Mouse (Mus musculus) embryonic stem cell, embryonic (primary cell): ENCODE measurements around the gene Atl3.

Experiments
- CTCF ChIA-PET, 4 experiments: fragments of 300-600 bp in 2 of 4; fragments of 350-600 bp in 2 of 4; sonication (Branson Sonifier 250); formaldehyde crosslinking; loops; one replicate each; lab custom pipeline; 2022; ENCODE audit warnings: inconsistent platforms in 2 of 4; lab: Charles Lee
- POLR2A ChIA-PET, 4 experiments: fragments of 300-600 bp in 2 of 4; fragments of 350-600 bp in 2 of 4; sonication (Branson Sonifier 250); formaldehyde crosslinking; loops; one replicate each; lab custom pipeline; 2022; ENCODE audit warnings: antibody characterized with exemption in 4 of 4, inconsistent platforms in 1 of 4; lab: Charles Lee

Atl3 gene

DNA sequence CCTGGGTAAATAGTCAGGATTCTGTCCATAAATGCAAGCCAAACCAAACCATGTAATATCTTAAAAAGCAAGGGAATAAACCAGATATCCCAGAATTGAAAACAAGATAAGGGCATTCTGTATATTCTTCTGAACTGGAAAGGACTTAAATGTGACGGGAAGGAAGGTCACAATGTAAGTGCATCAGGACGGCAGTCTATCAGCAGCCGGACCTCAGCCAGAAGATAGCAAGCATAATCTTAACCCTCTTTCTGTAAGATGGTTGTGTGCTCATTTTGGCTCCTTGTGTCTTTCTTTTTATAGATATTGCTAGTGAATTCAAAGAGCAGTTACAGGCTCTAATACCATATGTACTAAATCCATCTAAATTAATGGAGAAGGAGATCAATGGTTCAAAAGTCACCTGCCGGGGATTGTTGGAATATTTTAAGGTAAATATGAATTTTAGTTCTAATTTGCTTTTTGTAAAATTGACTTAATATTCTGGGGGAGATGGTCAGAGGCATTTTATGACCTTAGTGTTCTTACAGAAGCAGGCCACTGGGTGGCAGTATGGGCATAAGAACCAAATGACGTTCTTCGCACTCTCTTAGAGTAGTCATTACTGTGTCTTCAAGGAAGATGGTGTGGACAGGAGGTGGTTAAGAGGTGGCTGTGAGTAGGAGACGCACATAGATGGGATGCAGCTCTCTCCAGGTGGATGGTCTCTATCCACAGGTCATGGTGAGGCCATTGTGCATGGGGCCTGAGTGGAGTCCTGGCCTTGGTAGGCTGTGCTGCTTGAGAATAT lies 35.0 kb downstream of the Atl3 start:
- POLR2A ChIA-PET, result no interaction called here

DNA sequence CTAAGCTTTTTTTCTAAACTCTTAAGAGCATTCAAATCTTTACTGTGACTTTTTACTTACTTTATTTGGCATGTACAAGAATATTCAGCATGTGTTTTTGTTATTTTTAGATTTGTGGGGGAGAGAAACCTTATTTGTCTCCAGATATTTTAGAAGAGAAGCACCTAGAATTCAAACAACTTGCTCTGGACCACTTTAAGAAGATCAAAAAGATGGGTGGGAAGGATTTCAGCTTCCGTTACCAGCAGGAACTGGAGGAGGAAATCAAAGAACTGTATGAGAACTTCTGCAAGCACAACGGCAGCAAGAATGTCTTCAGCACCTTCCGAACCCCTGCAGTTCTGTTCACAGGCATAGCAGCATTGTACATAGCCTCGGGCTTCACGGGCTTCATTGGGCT lies 38.1 kb downstream of the Atl3 start:
- POLR2A ChIA-PET, result interaction anchor here in 3 of 4 experiments (0.5 to 1.9 kb wide), 5 partner anchors 9 to 261 kb away, joined by 3 to 5 read pairs (median 5); no protein-coding TSS in a partner anchor
- CTCF ChIA-PET, result interaction anchor here (0.6 to 1.9 kb wide), 7 partner anchors 9 to 86 kb away, joined by 3 to 7 read pairs (median 4); no protein-coding TSS in a partner anchor

More for the DNA sequence above, 35.0 kb downstream of the Atl3 start:
- CTCF ChIA-PET, result interaction anchor here (0.6 to 3.0 kb wide), 12 partner anchors 17 to 619 kb away, joined by 3 to 10 read pairs (median 6); partner anchors contain the start of genes Prdx5 (in 1 of the 4) and Trmt112 (in 1 of the 4)

DNA sequence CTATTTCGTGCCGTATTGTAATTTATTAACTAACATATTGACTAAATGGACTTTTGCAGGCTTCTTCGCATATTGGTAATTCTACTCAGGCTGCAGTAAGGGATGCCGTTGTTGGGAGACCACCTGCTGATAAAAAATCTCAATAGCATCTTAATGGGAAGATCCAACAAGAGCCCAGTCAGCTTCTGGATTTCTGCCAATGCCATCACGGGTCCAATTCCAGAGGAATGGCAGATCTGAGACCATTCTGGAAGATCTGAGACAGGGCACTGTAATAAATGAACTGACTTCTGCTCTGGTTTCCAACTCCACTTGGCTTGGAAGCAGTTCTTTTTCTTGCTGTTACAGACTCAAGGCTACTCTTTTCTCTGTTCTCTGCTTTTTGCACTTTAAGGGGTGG lies 40.1 kb downstream of the Atl3 start:
- ChIA-PET CTCF (no interaction called here), POLR2A (interaction anchor here in 2 of 4 experiments (0.6 to 2.7 kb wide), 2 partner anchors 73 to 1052 kb away, joined by 4 to 13 read pairs; partner anchors contain the start of gene Lgals12 (in 1 of the 2))

DNA sequence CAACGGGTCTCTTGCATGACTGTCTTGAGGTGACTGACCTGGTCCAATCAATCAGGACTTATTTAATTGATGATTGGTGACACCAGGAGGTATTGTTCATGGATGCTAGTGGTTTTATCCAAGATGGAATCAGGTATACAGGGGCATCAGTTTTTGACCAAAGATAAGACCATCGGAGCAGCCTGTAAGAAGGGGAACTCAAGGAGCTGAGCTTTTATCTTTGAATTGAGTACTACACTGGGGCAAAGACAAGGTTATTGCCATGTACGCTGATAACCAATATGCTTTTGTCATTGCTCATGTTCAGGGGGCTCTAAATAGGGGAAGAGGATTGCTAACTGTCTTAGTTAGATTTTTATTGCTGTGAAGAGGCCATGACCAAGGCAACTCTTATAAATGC lies 55.1 kb downstream of the Atl3 start:
- CTCF ChIA-PET, result interaction anchor here in 3 of 4 experiments (0.6 to 1.2 kb wide), 4 partner anchors 26 to 353 kb away, joined by 3 to 12 read pairs (median 4); no protein-coding TSS in a partner anchor
- POLR2A ChIA-PET, result interaction anchor here in 2 of 4 experiments (1.0 to 2.6 kb wide), 6 partner anchors 9 to 40 kb away, joined by 3 to 8 read pairs (median 4); no protein-coding TSS in a partner anchor

DNA sequence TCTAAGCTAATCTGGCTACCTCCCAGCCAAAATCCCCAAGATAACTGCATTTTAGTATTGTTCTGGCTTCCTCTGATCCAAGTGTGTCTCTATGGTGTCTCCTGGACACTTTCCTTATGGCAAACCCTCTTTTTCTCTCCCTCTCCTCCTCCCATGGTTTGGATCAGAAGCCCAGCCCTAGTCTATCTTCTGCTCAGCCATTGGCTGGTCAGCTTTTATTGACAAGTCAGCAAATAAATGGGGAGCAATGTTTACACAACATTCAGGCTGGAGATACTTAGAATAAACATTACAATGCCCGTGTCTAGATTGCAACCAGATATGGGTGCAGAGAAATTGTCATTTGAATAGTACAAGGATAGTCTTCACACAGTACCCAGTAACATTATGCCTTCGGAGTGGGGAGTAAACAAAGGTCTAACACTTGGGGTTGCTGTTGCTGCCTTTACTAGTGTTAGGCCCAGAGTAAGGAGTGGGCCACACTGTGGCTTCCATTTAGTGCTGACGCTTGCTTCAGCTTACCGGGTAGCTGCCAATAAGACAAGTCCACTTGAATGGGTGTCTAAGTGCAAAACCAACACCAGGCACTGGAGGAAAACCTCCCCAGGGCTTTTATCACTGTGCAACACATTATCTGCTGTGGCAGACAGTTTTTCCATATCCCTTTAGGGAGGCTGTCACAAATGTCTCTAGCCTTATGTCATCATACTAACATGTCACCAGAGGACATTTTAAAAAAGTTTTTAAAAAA lies 57.9 kb downstream of the Atl3 start:
- CTCF ChIA-PET, result no interaction called here

DNA sequence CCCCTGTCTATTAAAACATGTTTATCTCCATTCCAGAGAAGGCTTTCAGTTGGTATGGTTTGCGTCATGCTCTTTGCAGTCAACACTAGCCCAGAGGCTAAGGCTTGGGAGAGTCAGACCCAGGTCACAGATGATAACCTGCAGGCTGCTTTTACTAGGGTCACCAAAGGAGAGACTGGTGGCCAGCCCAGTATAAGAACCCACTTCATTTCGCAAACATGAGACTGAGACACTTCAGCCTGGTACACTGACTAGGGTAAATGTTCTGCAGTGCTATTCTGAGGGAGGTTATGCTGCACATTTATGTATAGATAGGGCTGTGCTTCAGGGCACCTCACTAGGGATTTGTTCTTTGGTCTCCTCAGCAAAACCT lies 58.4 kb downstream of the Atl3 start:
- POLR2A ChIA-PET, result no interaction called here

More for the DNA sequence above, 57.9 kb downstream of the Atl3 start:
- POLR2A ChIA-PET, result interaction anchor here in 2 of 4 experiments (0.5 to 1.5 kb wide), 2 partner anchors 32 to 1140 kb away, joined by 3 to 4 read pairs; no protein-coding TSS in a partner anchor

DNA sequence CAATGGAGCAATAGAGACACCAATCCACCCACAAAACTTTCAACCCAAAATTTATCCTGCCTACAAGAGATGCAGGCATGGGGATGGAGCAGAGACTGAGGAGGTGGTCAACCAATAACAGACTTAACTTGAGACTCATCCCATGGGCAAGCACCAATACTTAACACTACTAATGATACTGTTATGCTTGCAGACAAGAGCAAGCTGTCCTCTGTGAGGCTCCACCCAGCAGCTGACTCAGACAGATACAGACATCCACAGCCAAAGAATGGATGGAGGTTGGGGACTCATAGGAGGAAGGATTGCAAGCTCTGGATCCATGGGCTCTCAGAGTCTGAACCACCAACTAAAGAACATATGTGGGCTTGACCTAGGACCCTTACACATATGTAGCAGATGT lies 59.6 kb downstream of the Atl3 start:
- POLR2A ChIA-PET, result interaction anchor here in 2 of 4 experiments (0.5 to 1.8 kb wide), 5 partner anchors 8 to 468 kb away, joined by 3 to 8 read pairs (median 3); partner anchors contain the start of gene Lgals12 (in 1 of the 2)
- CTCF ChIA-PET, result interaction anchor here in 2 of 4 experiments (0.6 to 1.2 kb wide), 3 partner anchors 42 to 49 kb away, joined by 3 to 7 read pairs (median 3); no protein-coding TSS in a partner anchor

More for the DNA sequence above, 58.4 kb downstream of the Atl3 start:
- CTCF ChIA-PET, result no interaction called here

DNA sequence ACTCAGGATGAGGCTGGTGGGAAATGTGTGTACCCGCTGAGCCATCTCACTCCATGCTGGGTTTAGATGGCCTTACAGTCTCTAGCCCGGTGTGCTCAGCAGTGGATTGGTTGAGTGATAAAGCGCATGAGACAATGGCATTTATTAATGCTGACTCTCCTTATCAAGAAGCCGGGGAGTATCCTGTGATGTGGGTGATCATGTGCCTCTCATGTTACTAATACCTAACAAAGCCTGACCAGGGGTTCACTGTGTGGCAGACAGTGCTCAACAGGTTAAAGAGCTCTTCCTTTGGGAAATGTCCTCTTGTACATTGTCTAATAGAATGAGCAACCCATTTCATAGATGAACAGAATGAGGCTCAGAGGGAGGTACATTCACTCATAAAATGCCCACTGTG lies 61.0 kb downstream of the Atl3 start:
- ChIA-PET CTCF (interaction anchor here in 1 of 4 experiments (0.8 kb wide), 1 partner anchor 21 kb away, joined by 6 read pairs; no protein-coding TSS in a partner anchor), POLR2A (interaction anchor here in 2 of 4 experiments (0.6 to 1.8 kb wide), 3 partner anchors 9 to 52 kb away, joined by 3 to 8 read pairs (median 3); partner anchors contain the start of gene Lgals12 (in 1 of the 2))

DNA sequence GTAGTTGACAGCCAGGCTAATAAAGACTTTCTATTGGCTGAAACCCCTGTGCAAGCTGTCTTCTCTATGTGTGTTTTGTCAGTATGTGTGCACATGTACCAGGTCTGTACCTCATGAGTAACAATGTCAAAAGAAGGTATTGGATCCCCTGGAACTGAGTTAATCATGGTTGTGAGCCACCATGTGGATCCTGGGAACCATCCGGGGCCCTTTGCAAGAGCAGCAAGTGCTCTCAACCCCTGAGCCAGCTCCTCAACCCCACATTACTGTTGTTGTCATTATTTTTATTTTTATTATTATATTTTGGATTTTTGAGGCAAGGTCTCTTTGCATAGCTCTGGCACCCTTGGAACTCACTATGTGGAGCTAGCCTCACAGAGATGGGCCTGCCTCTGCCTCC lies 62.8 kb downstream of the Atl3 start:
- ChIA-PET CTCF (interaction anchor here in 1 of 4 experiments (1.6 to 2.2 kb wide), 2 partner anchors 48 to 61 kb away, joined by 6 to 12 read pairs; no protein-coding TSS in a partner anchor), POLR2A (interaction anchor here in 3 of 4 experiments (0.5 to 2.8 kb wide), 13 partner anchors 10 to 1989 kb away, joined by 3 to 32 read pairs (median 4); partner anchors contain the start of genes Lgals12 (in 1 of the 3) and Slc3a2 (in 1 of the 3))

DNA sequence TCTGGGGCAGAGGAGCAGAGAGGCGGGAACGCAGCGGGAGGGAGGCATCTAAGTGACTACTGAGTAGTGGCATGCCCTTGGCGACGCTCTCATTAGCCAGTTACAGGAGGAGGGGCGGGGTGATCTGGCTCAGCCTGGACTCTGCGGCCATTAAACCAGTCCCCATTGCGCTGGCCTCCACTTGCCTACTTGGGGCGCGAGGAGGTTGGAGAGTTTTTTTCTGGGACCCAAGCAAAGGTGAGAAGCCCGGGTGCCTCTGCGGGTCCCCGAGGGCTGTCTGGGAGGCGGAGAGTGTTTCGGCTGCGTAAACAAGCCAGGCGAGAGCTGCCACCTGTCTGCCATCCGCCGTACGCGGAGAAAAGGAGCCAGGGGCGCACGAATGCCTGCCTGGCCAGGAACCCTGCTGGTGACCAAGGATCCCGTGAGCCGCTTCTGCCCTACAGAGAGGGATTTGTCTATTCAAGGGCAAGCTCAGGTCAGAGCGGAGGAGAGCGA lies 63.5 kb downstream of the Atl3 start, which contains the start of gene Pla2g16:
TSS of gene Pla2g16 (plus strand) at position 132 of the 495 bp plus-strand sequence.
- POLR2A ChIA-PET, result interaction anchor here in 3 of 4 experiments (0.6 to 2.8 kb wide), 30 partner anchors 9 to 500 kb away, joined by 3 to 32 read pairs (median 4); partner anchors contain the start of genes Lgals12 (in 2 of the 3), Hrasls5 (in 1 of the 3) and Rtn3 (in 1 of the 3)
- CTCF ChIA-PET, result interaction anchor here (0.5 to 2.2 kb wide), 13 partner anchors 9 to 116 kb away, joined by 3 to 12 read pairs (median 4); no protein-coding TSS in a partner anchor

DNA sequence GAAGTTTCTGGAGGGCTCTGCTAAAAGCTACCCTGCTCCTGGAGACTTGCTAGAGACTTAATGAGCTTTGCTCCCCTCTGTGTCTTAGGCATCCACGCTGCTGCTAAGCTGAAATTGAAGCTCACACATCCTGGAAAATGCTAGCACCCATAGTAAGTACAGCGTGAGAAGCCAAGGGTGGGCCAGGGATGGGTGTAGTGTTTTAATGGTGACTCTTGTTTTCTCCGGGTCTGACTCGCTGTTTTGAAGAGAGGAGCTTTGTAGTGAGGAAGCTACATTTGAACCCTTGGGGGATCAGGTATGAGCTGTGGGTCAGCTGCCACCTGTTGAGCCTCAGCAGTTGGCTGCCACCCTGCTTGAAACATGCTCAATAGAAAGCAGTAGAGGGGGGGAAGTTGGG lies 64.0 kb downstream of the Atl3 start:
- ChIA-PET CTCF (interaction anchor here (0.5 to 2.2 kb wide), 13 partner anchors 9 to 116 kb away, joined by 3 to 12 read pairs (median 4); no protein-coding TSS in a partner anchor), POLR2A (interaction anchor here in 3 of 4 experiments (0.6 to 2.8 kb wide), 31 partner anchors 8 to 500 kb away, joined by 3 to 32 read pairs (median 4); partner anchors contain the start of genes Lgals12 (in 2 of the 3), Hrasls5 (in 1 of the 3) and Rtn3 (in 1 of the 3))

DNA sequence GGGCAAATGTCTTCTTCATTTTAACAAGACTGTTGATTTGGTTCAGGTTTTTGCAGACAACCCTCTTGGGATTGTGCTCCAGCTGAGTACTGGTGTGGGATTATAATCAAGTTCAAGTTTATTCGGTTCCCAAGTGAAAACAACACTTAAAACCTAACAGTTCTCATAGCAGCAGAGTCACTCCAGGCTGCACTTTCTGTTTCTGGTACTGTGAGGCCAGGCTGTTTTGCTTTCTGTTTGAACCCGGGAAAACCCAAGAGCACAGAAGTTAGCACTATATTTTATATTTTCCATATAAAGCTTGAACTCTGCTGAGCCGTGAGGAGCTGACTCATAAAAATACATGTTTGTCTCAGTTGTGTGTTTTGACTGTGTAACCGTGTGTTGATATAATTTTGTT lies 64.8 kb downstream of the Atl3 start:
- ChIA-PET CTCF (interaction anchor here in 2 of 4 experiments (0.8 to 2.1 kb wide), 3 partner anchors 37 to 59 kb away, joined by 4 to 9 read pairs (median 4); no protein-coding TSS in a partner anchor), POLR2A (interaction anchor here (0.6 to 2.8 kb wide), 16 partner anchors 10 to 1155 kb away, joined by 3 to 32 read pairs (median 4); partner anchors contain the start of gene Lgals12 (in 1 of the 4))

DNA sequence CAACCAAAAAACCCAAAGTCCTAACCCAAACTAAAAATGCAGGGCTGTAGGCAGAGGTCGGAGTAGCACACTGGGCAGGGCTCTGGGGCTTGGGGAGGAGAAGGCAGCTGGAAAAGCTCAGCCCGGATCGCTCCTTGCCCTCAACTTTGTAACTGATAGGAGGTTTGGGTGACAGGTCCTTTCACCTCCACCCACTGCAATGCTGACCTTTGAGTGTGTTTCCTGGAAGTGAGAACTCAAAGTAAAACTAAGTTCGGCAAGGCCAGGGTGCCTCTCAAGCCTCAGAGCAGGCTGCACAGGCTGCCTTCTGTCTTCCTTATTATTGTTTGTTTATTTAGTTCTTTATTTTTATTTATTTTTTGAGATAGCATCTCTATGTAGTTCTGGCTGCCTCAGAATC lies 66.1 kb downstream of the Atl3 start:
- ChIA-PET CTCF (interaction anchor here in 1 of 4 experiments (2.1 kb wide), 1 partner anchor 58 kb away, joined by 9 read pairs; no protein-coding TSS in a partner anchor), POLR2A (interaction anchor here in 2 of 4 experiments (1.2 to 2.8 kb wide), 2 partner anchors 30 to 118 kb away, joined by 3 to 10 read pairs; no protein-coding TSS in a partner anchor)

DNA sequence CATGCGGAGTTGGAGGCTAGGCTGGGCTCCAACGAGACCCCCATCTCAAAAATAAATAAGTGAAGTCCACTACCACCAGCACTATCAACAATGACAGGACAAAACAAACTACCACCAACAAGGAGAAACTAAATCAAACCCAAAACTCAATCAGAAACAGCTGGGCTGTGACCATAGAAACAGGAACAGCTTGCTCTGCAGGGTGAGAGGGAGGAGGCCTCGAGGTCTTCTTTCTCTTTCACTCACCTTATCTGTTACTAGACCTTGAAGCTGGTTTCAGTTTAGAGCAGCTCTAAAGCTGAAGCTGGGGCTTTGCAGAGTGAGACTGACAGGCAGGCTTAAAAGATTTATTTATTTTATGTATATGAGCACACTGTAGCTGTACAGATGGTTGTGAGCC lies 67.6 kb downstream of the Atl3 start:
- CTCF ChIA-PET, result interaction anchor here in 2 of 4 experiments (0.7 to 1.7 kb wide), 3 partner anchors 45 to 507 kb away, joined by 3 to 6 read pairs (median 3); partner anchors contain the start of gene Lgals12 (in 1 of the 2)
- POLR2A ChIA-PET, result interaction anchor here in 1 of 4 experiments (0.5 to 1.7 kb wide), 7 partner anchors 8 to 1226 kb away, joined by 3 to 6 read pairs (median 4); partner anchors contain the start of genes Lgals12 and Rtn3

DNA sequence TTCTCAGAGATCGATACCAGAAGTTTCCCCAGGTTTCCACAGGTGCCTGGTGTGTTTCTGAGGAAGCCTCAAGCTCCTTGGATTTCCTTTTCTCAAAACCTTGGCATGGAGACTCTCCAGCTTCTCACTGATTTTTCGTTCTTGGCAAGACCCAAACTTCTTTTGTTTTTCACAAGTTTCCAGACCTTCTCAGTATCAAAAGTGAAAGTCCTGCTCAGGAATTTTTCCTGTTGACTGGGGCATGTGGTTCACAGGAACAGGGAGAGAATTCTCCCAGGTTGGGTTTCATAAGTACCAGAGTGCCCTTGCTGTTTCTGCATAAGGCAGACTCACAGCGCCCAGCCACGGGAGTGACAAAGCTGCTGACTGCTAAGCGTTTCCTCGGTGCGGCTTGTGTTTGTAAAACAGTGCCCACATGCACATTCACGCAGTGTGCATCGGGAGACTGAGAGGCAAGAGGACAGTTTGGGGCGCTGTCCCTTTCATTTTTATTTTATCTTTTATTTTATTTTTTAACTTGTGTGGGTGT lies 68.8 kb downstream of the Atl3 start:
- ChIA-PET POLR2A (interaction anchor here in 3 of 4 experiments (0.5 to 2.9 kb wide), 12 partner anchors 9 to 50 kb away, joined by 3 to 12 read pairs (median 4); no protein-coding TSS in a partner anchor), CTCF (interaction anchor here in 2 of 4 experiments (1.7 to 2.1 kb wide), 2 partner anchors 55 kb away, joined by 6 to 7 read pairs; no protein-coding TSS in a partner anchor)

DNA sequence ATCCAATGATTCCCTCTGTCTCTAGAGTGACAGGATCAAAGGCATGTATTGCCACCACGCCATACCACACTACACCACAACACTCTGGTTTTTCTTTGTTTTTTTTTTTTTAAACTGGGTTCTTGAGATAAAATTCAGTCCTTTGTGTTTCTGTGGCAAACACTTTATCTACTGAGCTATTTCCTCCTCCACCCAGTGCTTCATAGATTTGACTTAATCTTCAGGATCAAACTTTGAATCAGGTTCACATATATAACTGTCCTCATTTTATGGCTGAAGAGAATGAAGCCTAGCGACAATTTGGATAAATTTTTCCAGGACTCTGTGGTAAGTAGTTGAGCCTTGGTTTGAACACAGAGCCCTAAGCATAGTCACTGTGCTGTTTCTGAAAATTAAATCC lies 69.8 kb downstream of the Atl3 start:
- POLR2A ChIA-PET, result interaction anchor here in 3 of 4 experiments (0.6 to 2.9 kb wide), 15 partner anchors 9 to 135 kb away, joined by 3 to 12 read pairs (median 4); no protein-coding TSS in a partner anchor
- CTCF ChIA-PET, result interaction anchor here in 1 of 4 experiments (2.1 kb wide), 1 partner anchor 54 kb away, joined by 7 read pairs; no protein-coding TSS in a partner anchor
